Mouse (Mus musculus) heart, postnatal 10 days (tissue): Measurements from ENCODE around the gene Hsd17b12. TPM values are rescaled to one million over a fixed set of nuclear protein-coding genes. Genes with fewer than 3 reads are reported as not detected.

Experiments
- DNase-seq, 2 experiments: peaks; one replicate each; pipeline ENCODE4 v3.0.0; 2021
- intact Hi-C: fragments of 180-260 bp; cut with DNase I; formaldehyde crosslinking; loops from one replicate; pipeline ENCODE4 v1.15.1; 2025
- total RNA-seq, 2 experiments: library from RNA; stranded (reverse); gene quantifications; 2 replicates each; pipeline ENCODE4 v1.2.3; 2021

The Hsd17b12 gene
- 10 to 100 TPM; 28.8 to 34.8 TPM for total RNA-seq

DNA sequence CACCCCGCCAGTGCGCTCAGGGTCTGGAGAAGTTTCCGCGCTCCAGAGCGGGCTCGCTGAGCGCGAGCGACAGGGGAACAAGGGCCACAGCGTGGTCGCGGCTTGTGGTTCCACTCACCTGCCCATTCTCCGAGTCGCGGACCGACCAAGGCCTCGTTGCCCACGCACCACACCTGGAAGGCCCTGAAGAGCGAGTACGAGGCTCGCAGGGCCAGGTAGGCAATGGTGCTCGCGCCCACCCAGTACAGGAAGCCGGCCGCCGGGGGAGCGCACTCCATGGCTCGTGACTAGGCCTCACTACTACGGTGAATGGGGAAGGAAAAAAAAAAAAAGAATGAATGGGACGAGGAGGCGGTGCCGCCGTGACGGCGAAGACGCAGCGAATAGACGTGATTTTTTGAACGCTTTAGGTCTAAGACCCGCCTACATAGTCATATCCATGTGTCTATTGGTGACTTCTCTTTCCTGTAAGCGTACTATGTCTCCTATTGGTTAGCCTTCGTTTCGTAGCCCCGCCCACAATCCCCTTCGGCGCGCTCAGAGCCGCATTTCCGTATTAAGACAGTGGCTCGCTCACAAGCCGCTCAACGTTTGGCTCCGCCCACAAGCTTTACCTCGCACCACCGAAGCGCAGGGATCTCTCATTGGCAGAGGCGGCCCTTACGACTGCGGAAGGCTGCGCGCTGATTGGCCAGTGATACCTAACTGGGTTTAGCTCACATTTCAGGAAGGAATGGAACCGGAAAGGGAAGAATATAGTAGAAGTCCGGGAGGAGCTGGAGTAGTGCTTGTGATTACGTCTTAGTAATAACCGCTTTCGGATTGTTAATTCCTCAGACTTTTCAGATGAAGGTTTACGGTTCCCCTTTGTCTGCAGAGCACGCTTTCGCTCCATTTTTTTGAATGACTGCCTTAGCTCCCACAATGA, at the start of gene Hsd17b12:
TSS of gene Hsd17b12 (minus strand) at position 373 of the 928 bp plus-strand sequence.
- peak; percentile 99 to 100 for DNase-seq
- intact Hi-C loops, result loop anchor here (2.0 kb wide), 1 partner anchor 21 kb away; no protein-coding TSS in a partner anchor

DNA sequence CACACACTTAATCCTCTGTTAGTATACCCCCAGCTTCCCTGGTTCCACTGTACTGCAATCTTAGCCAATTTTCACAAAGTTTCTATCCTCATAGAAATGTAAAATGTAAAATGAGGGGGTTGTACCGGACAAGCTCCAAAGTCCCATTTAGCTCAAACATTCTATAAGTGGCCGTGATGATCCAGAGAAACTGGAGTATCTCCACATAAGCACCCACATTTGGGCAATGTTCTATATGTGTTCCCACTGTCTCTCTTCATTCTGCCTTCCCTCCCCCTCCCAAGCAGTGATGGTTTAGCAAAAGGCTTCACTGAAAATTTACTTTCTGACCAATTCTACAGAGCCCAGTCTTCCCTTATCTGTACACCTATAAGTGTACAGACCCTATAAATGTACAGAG, 27.1 kb upstream of the Hsd17b12 start:
- intact Hi-C loops, result no loop called here
- DNase-seq, result no peak

DNA sequence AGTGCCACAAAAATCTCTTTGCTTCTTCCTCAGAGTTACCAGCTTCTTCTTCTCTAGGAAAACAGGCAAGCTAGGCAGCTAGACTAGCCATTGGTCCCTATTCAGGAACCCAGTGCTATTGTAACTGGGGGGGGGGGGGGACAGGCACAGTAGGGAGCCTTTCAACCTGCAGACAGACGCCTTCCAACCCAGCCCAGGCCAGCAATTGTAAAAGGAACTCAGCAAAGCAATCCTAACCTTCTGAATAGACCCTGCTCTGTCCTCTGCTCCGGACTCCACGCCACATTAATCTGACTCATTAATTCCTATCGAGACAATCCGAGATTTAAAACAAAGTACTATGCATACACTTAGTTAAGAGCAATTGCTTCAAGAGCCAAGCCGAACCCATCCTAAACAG, 26.4 kb upstream of the Hsd17b12 start:
- no peak for DNase-seq
- intact Hi-C loops, result no loop called here

DNA sequence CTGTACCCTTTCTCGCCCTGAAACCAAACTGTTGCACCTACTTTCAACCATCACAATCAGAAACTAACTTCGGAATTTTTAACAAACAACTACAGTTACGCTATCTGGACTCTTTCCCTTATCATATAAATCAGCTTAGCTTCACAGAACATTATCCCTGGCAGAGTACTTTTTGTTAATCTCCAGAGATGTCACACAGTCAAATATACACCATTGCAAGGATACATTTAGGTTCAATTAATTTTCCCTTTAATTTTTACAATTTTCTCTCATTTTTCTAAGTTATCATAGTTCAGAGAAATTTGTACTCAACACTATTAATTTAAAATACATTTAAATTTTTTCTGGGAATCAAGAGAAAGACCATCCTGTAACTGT, 21.3 kb upstream of the Hsd17b12 start:
- no peak for DNase-seq
- intact Hi-C loops, result loop anchor here (2.0 to 5.0 kb wide), 2 partner anchors 22 to 63 kb away; partner anchors contain the start of gene Hsd17b12

DNA sequence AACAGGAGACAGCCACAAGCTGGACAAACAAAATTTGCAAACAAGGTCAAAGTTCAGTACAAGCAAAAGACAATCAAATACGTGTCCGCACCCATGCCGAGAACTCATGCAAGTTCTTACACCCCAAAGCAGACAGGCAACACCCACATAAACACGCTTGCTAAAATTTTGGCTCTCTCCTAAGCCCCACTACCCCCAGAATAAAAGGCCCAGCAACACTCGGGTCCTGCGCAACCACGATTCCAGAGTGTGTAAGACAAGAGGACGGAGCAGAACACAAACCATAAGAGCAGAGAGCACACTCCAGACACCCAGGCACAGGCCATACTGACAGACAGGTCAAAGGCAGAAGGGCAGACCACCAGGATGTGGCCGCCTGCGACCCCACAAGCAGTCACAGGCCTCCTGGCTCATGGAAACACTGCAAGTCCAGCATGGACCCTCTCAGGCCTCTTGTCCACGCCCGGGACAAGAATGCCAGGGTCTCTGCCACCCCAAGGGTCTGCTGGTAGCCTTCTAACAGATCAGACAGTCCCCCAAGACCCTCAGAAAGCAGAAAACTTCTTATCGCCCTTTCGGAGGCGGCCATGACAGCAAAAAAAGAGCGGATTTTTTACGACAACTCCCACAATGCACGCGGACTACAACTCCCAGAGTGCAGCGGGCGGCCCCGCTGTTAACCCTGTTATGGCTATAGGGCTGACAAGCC, 20.7 kb upstream of the Hsd17b12 start:
- intact Hi-C loops, result loop anchor here (2.0 to 5.0 kb wide), 2 partner anchors 22 to 64 kb away; partner anchors contain the start of gene Hsd17b12

DNA sequence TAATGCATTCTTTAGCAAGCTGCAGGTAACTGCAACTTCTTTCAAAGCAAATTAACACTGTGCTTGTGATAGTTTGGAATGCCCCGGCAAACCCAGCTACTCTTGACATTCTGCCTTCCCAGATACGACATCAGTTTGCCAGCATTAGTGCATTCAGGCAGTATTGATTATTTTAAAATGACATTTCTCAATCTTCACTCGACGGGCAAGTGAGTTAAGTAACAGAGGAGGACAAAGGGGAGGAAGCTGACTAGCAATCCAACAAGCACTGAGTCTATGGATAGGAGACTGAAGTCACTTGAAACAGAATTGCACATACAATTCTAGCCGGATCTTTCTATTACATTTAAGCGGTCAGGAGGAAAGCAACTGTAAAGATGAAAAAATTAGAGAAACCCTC, 19.5 kb upstream of the Hsd17b12 start:
- intact Hi-C loops, result loop anchor here (5.0 kb wide), 1 partner anchor 65 kb away; no protein-coding TSS in a partner anchor
- DNase-seq, result no peak

More for the DNA sequence above, 20.7 kb upstream of the Hsd17b12 start:
- DNase-seq, result peak; percentile 92 to 95

DNA sequence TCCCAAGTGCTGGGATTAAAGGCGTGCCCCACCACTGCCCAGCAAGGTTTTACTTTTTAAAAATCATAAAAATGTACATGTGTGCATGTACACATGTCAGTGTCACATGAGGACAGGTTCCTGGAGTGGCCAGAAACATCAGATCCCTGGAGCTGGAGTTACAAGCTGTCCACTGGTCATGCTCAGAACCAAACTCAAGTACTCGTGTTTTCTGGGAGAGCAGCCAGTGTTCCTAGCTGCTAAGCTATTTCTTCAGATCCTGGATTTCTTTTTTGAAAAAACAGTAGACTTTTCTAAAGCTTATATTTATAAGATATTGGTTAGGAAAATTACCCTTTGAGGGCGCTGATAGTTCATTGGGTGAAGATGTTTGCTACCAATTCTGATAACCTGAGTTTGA, 18.6 kb upstream of the Hsd17b12 start:
- intact Hi-C loops, result loop anchor here (5.0 kb wide), 1 partner anchor 66 kb away; no protein-coding TSS in a partner anchor
- DNase-seq, result no peak

DNA sequence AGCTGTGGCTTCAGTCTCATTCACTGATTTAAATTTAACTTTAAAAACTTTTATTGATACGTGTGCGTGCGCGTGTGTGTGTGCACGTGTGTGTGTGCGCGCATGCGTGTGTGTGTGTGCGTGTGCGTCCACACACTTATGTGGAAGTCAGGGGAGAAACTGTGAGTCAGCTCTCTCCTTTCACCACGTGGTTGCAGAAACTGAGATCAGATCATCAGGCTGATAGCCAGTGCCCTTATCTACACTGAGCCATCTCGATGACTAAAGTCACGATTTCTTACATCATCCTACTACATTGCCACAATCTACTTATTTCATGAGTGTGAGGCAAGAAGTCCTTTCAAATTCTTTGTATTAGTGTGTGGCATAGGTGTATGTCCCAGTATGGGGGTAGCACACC, 15.8 kb upstream of the Hsd17b12 start:
- intact Hi-C loops, result no loop called here

DNA sequence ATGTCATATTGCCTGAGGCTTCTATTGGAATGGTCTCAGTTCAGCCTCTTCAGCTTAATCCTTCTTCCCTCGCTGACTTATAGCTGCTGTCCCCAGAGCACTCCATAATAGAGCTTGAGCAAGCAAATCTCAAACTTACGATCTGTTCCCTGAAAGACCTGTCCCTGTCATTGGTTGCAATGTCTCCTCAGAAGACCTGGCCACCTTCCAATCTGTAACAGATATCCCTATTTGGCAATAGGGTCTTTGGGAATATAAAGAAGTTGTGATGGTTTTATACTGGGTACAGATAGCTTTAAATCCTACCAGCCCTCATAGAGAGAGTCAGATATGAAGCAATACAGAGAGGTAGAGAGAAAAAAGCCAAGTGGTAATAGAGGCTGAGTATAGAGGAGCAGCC, 5.4 kb upstream of the Hsd17b12 start:
- intact Hi-C loops, result no loop called here
- no peak for DNase-seq

More for the DNA sequence above, 15.8 kb upstream of the Hsd17b12 start:
- DNase-seq, result no peak

DNA sequence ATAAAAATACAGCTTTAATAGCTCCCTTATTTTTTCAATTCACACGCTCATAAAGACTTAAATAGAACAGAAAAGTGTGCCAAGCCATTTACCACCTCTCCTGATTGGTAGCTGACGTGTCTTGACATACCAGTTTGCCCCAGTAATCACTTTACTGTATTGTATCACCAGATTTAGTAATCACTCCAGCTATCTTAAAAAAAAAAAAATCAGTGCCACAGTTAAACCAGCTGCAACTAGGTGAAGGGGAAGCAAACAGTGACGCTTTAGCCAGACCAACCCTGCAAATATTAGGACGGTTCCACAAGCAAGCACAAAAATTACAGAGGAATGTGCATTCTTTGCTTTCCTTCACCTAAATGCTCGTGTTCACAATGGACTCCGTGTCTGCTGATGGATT, 4.4 kb upstream of the Hsd17b12 start:
- no peak for DNase-seq
- intact Hi-C loops, result no loop called here

DNA sequence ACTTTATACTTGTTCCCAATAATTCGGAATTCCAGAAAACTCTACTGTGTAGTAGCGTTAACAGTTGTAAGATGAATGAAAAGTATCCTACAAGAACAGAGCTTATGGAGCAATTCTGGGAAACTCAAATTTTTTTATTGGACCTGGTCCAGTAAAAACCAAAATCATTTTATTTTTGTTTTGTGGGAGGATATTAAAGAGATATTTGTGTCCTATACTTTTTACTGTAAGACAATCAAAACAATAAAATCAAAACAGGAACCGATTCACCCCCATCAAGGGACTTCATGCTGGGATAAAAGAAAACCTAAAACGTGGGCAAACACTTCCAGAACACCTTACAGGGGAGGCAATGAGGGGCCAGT, 738 bp upstream of the Hsd17b12 start:
- DNase-seq, result no peak
- intact Hi-C loops, result no loop called here

DNA sequence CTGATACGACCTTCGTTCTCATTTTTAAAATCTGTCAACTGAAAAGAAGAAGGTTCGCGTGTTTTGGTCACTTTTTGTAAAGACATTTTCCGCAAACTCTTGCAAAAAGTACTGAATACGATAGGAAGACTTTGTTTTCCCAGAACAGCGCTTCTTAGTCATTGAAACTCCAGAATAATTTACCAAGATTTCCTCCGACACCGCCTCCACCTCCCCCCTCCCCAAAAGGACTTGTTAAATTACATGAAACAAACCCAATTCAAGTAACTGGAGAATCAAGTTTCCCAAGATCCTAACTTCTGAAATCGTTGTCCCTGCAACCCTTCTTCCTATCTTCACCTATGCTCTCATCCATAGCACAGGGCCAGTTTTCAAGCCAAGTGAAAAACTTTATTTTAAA, 713 bp downstream of the Hsd17b12 start:
- intact Hi-C loops, result loop anchor here (2.0 kb wide), 1 partner anchor 22 kb away; no protein-coding TSS in a partner anchor
- DNase-seq, result no peak

DNA sequence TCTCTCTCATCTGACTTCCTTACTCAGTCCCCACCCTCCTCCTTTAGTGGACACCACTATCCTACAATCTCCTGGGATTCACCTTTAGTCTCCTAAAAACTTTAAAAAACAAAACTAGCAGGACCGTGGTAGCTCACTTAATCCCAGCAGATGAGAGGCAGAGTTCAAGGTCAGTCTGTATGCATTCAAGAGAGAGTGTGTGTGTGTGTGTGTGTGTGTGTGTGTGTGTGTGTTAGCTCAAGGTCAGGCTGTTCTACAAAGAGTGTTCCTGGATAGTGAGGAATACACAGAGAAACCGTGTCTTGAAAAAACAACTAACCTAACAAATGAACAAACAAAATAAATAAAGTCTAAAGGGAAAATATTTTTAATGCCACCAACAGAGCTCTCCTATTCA, 12.6 kb downstream of the Hsd17b12 start:
- peak in 1 of 2 experiments; percentile 6 for DNase-seq
- intact Hi-C loops, result no loop called here

DNA sequence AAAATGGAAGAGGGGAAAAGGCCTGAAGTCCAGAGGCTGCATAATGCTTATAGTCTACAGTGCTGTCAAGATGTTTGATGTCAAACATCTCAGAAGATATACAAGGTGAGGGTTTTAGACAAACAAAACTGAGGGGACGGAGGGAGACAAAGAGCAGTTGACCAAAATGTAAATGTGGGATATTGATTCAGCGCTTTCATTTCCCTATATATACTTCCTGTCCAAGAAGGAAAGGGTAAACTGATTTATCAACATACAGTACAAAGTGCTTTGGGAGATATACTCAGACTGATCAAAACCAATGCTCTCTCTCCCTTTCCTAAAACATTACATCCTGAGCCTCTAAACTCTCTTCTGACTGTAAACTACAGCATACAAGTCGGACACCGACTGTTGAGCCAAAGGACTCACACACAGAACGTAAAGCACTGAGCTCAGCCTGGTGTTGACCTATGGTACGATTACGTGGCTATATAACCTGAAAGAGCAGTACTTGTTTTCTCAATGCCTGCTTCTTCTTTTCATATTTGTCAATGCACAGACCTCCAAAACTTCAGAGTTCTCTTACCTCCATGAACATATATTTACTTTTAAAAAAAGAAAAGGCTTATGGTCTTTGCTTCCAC, 13.1 kb downstream of the Hsd17b12 start:
- intact Hi-C loops, result no loop called here
- no peak for DNase-seq

DNA sequence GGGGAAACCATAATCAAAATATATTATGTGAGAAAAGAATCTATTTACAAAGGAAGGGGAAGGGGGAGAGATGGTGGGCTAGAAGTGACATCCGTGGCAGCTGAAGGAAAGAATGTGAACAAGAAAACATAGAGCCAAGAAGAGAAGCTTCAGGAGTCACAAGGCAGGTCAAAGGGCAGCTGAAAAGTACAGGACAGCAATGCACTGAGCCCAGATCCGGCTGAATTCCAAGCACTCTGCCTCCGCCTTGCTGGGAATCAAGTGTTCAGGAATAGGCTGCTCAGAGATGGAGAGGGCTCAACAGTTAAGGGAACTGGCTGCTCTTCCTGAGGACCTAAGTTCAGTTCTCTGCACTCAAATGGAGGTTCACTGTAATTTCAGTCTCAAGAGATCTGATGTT, 16.5 kb downstream of the Hsd17b12 start:
- intact Hi-C loops, result no loop called here

DNA sequence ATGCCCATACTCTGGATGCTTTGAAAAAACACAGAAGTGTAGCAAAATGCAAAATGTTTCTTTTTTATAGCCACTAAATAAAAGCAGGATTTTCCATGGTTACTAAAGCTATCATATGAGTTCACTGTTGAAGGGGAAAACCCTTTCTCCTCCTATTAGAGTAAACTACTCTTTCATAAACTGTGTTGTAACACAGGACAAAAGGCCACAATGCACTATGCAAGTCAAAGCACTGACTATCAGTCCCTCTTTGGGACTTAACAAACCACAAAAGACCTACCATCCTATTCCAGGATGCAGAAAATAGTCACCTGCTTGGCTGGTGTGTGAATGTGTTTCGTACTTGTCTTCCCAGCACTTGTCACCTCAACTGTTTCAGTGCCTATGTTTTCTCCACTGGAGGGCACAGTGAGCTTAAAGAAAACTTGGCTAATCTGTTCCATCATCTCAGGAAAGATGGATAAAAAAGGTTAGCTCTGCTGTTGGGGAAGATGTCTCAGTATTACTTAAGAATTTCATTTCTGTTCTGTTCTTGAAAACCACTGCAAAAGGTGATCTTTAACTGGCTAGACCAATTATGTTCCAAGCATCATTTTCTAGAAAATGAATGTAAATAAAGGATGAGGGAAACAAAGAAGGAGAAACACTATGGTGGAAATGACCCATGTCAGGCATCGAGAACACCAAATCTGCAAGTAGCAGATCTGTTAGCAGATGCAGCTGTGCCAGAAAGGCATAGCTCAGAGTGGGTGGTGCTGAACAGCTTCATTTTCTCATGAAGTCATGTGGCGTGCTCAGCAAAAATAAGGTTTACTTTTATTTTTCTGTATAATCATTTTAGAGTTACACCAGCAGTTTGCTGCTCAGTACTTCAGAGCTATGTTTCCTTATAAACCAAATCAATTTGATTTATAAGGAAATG, 19.0 kb downstream of the Hsd17b12 start:
- no peak for DNase-seq
- intact Hi-C loops, result no loop called here

More for the DNA sequence above, 16.5 kb downstream of the Hsd17b12 start:
- no peak for DNase-seq

DNA sequence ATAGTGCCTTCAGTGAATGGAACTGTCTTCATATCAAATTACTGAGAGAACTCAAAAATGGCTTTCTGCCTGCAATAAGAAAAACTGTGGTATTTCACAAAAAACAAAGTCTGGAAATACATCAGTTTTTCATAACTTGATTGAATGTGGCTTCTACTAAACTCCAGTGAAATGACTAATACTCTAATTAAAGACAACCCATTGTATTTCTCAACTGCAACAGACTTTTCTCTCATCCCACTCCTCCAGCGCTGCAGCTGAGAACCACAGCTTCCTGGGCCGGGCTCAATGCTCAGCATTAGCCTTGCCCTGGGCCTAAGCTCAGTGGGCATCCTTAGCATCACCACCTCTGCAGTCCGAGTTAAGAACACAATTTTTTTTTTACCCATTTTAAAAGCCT, 20.9 kb downstream of the Hsd17b12 start:
- intact Hi-C loops, result no loop called here
- no peak for DNase-seq

DNA sequence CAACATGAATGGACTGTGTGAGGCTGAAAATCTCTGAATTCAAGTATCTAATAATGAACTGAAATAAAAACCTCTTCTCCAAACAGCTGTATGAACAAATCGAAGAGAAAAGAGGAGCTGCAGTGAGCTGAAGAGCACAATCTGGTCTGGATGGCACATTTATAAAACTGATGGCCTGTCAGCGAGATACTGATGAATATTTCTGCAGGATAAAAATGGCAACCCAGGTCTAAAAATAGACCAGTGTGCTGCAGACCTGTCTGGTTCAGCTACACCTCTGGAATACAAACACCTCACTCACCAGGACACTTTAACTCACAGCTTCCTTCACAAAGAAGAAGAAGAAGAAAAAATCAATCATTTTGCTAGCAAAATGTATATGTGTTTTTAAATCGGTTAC, 29.3 kb downstream of the Hsd17b12 start:
- intact Hi-C loops, result no loop called here
- peak; percentile 12 to 28 for DNase-seq

DNA sequence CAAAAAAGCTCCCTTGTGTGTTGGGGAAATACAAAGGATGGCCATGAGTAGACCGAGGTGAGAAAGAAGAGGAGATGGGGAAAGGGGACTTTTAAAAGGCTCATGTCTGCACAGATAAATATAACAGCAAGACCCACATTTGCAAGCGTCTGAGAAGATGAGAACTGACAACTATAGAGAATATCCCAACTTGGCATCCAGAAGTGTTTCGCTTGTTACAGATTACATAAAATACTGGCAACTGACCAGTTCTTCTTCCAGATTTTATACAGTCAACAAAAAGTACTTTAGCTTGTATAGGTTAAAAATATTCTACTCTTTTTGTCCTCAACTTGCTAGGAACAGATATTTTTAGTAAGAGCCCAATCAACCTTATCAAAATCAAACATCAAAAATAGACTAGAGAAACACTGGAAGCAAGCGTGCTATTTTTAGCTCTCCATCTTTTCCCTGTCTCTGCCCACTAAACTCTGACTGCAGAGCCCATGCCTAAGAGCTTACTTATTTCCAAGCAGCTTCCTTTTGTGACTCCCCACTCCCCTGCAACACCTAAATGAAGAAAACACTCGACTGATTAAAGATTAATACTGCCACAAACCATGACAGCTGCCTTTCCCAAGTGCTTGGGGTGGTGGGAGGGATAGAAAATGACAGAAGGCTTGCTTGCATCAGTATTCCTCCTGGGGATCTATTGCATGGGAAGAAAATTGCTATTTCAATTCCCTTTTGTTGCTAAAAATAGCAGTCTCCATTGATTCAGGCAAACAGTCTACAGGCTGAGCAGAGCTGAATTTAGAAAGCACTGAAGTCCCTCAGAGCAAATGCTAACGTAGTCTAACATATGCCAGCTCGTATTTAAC, 35.4 kb downstream of the Hsd17b12 start:
- DNase-seq, result peak; percentile 14 to 17
- intact Hi-C loops, result no loop called here
